Mouse (Mus musculus): ENCODE data around the gene Jmy. TPM values are rescaled to one million over a fixed set of nuclear protein-coding genes. Genes with fewer than 3 reads are reported as not detected.
"Not testable (repeated sequence)": the region's sequence is repeated elsewhere in the genome, so short reads cannot be mapped to it uniquely, and the experiment has no call there.

Gene Jmy
- total RNA-seq (2021), result 10 to 100 TPM; 40.9 to 41.8 TPM

DNA sequence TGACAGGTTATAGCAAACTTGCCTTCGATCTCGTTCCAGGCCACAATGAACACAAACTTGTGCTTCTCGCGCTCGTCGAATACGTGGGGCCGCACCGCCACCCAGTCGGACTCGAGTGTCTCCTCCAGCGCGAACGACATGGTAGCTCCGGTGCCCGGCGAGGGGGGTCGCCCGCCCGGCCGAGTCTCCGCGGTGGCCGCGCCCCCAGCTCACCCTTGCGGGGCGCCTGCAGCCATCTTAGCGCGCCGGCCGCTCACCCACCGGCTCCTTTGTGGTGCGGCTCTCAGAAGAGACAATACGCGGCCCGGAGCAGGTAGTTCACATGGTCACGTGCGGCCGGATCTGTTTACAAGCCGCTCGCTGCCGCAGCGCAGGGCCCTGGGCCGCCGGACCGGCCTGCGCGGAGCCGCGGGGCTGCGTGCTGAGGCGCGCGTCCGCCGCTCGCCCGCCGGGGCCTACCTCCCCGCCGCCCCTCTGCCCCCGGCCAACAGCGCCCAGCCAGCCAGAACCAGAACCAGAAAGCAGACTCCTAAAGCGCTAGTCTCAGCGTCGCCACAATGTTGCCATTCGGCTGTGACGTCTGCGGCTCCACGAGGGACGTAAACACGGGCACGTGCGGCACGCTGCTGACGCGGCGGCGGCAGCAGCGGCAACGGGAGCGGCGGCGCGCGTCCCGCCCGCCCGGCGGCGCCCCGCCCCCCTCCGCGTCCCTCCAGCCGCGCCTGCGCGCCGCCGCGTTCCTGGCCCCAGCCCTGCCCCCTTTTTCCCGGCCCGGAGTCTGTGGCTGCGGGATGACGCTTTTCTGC is at the start of gene Jmy:
Gene Jmy, minus strand, starts transcription at position 642 of the 806 bp plus-strand sequence.
- peak; percentile 78 to 86 for DNase-seq

DNA sequence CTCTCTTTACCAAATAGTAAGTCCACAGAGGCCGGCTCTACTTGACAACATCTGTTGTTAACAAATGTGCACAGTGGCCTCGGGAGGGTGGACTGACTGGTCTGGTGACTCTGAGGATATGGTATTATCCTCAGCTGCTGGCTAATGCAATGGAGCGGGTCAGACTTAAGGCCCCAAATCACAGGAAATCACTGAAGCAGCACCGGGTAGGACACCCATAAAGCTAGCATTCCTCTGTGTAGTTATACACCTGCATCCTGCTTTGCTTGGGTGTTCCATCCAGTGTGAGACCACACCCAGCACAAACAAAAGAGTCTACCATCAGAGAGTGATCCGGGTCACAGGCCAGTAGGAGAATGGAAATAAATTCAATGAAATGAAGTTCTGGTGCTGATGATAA is 48.0 kb upstream of the Jmy start:
- DNase-seq, result no peak

DNA sequence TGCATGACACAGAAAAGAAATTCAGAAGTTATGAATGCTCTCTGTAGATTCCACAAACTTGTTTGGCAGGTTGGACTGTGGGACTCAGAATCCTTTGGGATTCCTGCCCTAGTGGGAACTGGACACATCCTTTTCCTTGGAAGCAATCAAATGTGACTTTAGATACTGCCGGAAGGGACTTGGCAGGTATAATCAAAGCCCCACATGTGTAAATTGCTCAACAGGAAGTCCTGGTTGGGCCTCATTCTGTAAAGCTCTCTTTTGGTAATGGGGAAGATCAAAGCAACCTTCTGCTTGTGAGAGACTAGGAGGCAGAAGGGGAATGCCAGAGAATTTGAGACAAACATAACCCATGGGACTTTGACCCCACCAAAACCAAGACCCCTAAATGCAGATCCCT is 46.4 kb upstream of the Jmy start:
- DNase-seq, result no peak

DNA sequence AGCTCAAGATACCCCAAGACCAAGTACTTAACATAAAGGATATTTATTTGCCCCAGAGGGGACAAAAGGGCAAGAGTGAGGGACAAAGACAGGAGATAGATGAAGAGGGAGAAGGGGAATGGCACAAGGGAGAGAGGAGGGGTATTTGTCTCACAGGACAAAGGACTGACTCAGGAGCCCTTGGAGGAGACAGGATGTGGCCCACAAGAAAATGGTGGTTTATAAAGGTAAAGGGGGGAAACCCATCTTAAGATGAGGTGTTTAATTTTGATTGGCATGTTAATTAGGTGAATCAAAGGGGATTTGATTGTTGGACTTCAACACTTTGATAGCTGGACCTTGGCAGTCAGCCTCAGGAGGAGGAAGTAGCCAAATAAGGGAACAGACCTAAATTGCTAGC is 44.7 kb upstream of the Jmy start:
- no peak for DNase-seq

DNA sequence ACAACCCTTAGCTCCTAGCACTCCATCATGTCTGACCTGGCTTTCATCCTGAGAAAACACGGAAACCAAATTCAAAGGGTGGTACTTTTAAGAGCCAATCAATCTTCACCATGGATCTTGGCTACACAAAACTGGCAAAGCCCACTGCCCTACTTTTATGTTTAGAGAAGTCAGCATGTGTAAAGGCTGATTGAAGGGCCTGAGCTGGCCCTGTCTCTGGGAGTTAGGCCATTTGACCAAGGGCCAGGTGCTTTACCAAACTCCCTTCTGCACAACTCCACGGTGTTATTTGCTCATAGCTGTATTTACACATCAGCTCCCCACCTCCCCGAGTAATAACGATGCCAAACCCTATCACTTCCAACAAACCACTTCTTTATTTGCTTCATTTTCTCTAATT is 39.7 kb upstream of the Jmy start:
- no peak for DNase-seq

DNA sequence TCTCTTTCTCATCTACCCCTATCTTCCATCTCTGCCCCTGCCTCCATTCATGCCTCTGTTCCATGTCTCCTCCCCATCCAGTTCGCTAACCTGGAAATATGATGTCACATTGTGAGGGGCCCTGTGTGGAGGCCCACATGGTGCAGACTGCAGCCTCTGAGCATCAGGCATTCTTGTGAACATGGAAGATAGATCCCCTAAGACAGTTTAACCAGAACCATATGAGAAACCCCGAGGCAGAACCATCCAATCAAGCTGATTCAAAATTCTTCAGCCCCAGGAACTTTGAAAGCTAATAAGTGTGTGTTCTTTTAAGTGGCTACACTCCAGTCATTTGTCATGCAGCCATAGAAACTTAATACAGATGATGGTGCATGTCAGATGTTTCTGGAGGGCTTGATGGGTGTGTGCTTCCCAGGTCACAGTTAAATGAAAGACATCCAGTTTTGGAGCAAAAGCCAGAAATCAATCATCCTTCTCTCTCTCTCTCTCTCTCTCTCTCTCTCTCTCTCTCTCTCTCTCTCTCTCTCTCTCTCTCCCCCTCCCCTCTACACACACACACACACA is 19.2 kb upstream of the Jmy start:
- no peak for DNase-seq

DNA sequence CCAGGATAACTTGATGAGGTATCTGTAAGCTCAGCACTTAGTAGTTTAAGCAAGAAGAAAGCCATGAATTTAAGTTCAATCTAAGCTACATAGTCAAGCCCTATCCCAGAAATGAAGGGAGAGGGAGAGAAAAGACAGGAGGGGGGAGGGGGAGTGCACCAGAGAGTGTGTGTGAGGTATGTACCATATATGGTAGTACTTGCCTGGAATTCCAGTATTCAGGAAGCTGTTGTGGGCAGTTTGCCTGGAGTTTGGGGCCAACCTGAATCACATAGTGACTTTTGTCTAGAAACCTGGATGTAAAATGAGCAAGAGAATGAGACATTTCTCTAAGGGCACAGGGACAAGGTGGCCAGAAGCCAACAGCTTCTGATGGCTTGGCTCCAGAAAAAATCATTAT is 17.6 kb upstream of the Jmy start:
- no peak for DNase-seq

DNA sequence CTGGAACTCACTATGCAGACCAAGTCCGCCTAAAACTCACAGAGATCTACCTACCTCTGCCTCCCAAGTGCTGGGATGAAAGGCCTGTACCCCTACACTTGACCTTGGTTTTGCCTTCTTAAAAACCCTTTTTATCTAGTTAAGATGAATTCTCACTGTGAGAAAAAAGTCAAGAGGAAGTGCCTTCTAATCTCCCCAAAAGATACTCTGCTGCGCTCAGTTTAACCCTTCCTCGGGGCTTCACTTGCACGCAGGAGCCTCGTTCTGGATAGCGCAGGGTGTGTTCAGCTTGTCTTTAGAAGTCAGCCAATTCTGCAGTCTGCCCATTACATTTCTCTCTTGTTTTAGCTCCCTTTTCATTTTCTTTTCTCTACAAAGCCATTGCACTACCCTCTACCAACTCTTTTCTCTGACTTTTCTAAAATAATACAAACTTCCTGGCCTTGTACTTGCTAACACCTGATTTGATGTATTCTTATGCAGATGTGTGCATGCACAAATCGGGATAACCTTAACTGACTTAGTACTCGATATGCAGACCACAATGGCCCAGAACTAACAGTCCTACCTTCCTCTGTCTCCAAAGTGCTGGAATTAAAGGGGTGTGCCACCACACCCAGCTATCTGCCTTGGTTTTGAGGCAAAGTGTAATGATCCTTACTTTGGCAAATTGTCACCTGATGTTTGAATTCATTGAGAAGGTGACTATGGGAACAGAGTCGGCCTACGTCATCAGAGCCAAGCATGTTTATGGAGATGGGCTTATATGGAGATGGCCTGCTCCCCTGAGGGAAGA is 14.6 kb upstream of the Jmy start:
- no peak for DNase-seq

DNA sequence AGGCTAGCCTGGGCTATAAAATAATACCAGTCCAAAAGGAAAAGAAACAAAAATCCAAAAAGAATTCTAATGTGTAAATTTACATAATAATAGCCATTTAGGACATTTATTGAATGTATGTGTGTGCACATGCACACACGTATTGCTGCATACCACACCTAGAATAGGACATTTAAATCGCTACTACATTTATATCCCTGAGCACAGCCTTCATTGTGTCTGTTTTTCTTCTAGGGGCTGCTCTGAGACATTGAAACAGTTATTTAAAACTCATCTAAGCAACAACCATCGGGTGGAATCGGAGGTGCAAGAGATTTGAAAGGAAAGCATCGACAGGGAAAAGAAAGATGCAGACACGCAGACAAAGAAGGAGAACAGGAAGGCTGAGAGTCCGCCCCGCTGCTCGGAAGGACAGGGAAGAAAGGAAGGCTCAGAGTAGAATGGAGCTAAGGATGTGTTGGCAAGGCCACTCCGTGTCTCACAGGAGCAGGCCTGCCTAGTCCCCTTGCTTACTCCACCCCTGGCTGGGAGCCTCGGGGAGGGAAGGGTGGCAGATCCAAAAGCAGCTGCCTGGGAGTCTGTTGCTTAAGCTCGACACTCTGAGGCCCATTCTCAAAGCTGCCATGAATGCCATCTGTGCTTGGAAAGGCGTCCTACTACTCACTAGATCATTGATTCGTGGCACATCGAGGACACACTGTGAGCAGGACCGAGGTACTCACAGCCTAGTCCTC is 11.0 kb upstream of the Jmy start:
- DNase-seq, result peak; percentile 41 to 45

DNA sequence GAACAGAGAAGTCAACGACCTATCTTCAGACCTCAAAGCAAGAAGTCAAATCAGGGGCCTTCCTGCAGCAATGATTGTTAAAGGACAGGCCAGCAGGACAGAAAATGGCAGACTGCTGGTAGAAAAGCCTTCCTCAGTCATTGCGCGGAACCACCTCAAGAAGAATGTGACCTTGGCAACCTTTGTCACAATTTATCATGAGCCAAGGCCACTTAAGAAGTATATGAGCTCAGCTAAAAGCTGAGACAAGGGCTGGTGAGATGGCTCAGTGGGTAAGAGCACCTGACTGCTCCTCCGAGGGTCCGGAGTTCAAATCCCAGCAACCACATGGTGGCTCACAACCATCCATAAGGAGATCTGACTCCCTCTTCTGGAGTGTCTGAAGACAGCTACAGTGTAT is 7.3 kb upstream of the Jmy start:
- DNase-seq, result not testable (repeated sequence)

DNA sequence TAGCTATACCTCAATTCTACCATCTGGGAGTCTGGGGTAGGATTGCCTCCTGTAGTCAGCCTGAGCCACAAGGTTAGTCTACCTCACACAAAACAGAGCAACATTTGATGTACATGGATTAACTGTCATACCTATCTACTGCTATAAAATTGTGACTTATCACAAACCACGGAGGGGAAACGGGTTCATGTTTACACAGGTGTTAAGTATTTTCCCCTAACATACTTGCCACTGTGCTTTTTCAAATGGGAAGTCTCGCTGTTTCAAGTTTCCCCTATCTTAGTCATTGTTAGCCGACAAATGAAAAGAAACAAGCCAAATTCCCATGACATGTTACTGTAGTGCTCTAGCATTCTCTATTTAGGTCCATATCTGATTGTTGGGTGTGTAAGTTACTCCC is 2.1 kb upstream of the Jmy start:
- no peak for DNase-seq

DNA sequence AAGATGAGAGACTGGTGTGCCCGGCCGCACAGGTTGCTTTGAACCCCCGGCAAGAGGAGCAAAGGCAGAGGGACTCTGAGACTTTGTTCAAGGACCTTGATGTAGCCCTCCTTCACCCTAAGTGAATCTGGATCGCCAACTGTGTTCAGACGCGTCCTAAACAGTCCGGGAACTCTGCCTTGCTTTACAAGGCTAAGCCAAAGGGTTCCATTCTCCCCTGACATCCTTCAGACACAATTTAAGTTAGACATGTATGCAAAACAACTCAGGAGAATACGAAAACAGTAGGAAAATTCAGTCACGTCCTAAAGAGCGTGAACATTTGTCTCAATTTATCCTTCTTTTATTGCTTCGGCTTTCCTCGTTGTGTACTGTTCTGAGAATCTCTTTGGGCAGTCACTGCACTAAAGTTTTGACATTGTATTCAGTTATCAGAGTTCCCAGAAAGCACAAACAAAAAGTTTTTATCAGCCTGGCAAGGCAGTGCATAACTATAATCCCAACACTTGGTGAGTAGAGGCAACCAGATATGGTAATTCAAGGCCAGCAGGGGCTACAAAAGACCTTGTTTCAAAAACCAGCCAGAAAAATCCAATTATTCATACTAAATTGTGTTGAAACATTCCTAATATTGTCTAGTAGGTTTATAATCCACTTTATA is 495 bp upstream of the Jmy start:
- DNase-seq, result no peak

DNA sequence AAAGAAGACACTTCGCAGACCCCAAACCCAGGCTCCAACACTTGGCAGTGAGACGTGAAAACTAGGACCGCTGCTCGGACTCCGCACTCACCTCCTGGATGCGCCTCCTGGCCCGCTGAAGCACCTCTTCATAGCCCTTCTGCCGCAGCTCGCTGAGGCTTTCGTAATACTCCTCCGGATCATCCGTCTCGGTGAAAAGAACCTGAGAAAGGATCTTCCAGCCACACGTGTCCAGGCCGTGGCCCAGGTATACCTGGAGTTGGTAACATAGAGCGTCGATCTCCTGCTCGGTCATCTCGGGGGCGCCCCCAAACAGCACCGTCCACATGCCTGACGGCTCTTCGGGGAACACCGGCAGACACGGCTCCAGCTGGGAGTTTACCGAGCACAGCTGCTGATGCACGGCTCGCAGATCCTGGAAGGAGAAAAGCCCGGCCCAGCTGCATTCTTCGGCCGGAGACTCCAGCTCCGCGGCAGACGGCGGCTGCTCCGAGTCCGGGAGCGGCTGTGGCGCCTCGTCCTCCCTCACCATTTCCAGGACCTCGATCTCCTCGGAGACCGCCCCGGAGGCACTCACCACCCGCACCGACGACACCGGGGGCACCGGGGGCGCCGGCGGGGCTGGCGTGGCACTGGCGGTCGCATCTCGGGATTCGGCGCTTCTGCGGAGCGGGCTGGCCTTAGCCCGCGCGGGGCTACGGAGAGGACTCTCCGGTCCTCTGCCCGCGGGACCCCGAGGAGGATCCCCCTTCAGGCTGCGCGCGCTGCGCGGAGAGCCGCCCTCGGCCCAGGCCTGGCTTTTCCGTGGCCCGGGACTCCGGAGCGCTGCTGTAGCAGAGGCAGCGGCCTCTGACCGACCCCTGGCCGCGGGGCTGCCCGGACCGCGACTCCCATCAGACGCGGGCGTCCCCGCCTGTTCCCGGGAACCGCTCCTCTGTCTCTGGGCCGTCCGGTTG is 1.1 kb downstream of the Jmy start:
- peak; percentile 31 to 37 for DNase-seq

DNA sequence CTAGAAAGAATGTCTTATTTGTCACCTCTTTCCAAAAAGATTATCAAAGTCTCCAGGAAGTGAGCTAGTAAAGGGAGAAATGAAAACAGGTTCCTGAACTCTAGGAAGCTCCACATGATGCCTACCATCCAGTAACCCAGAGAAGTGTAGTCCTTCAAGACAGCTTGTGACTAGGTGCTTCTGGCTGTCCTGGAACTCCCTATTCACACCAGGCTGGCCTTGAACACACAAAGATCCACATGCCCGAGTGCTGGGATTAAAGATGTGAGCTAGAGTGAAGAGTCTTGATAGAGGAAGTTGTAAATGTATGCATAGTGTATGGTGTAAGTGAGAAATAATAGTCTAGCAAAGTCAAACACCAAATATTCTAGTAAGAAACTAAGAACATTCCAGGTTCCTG is 2.6 kb downstream of the Jmy start:
- DNase-seq, result no peak

DNA sequence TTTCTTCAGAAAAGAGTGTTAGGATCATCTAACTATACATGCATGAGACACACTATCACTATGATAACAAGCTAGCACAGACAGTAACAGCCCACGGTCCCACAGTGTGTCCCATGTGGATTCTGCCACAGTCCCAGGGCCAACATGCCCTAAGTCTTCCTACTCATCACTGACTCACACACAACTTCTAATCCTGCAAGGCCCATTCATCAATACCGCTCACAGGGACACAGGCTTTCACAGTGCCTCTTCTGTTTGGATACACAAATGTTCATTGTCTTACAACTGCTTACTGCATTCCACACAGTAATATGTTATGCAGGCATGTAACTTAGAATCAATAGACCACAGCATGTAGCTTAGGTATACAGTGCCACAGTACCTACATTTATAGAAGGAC is 11.1 kb downstream of the Jmy start:
- DNase-seq, result no peak

DNA sequence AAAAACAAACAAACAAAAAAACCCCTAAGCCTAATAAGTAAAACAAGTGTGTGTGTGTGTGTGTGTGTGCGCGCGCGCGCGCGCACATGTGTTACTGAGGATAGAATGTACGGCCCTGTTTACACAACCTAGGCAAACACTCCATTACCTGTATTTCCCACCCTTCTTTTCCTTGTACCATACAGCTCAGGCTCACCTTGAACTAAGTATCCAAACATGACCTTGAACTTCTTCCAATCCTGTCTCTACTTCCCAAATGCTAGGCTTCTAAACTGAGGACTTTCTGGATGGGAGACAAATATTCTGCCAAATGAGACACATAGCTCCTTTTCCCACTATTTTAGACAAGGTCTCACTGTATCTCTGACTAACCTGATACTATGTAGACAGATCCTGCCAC is 11.9 kb downstream of the Jmy start:
- no peak for DNase-seq

DNA sequence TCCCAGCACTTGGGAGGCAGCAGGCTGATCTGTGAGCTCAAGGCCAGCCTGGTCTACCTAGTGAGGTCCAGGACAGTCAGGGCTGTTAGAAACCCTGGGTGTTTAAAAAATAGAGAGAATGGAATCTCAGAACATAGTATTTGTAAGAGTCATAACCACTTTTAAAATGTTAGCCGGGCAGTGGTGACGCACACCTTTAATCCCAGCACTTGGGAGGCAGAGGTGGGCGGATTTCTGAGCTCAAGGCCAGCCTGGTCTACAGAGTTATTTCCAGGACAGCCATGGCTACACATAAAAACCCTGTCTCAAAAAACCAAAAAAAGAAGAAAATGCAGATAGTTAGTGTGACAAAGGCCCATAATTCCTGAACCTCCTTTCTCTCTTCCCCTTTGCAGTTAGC is 15.3 kb downstream of the Jmy start:
- no peak for DNase-seq

DNA sequence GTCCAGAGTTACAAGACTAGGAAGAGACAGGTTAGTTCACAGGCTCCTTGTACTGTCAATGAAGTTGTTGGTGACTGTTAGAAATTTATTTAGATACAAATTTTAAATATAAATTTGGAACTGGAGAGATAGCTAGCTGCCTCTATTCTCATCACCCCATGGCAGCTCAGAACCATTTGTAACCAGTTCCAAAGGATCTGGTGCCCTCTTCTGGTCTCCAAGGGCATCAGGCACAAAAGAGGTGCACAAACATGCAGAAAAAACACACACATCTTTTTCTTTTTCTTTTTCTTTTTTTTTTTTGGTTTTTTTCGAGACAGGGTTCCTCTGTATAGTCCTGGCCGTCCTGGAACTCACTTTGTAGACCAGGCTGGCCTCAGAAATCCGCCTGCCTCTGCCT is 18.5 kb downstream of the Jmy start:
- DNase-seq, result no peak

DNA sequence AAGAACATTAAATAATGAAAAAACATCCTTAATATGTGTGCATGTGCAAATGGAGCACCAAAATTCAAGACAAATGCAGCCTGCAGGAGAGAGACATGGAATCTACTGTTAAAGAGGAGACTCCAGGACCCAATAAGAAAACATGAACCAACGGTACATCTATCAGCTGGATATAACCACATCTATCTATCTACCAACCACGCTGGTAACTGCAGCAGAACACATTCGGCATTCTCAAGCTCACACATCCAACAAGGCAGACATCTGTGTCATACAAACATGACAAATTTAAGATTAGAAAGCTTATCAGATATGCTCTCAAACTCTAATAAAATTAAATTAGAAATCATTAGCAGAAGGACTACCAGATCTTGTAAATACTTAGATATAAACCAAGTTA is 21.3 kb downstream of the Jmy start:
- DNase-seq, result no peak

DNA sequence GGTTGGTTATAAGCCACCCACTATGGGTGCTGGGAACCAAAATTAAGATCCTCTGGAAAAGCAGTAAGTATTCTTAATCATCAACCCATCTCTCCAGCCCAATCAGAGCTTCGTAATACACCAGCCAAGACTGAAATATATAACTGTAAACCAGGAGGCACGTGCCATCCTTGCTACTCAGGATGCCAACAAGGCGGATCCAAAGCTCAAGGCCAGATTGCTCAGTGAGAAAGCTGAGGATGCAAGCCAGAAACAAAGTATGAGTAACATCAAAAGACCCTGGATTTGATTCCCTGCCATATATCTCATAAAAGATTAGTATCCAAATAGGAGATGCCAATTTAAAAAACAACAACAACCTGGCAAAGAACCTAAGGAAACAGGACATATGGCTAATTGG is 31.3 kb downstream of the Jmy start:
- DNase-seq, result no peak

DNA sequence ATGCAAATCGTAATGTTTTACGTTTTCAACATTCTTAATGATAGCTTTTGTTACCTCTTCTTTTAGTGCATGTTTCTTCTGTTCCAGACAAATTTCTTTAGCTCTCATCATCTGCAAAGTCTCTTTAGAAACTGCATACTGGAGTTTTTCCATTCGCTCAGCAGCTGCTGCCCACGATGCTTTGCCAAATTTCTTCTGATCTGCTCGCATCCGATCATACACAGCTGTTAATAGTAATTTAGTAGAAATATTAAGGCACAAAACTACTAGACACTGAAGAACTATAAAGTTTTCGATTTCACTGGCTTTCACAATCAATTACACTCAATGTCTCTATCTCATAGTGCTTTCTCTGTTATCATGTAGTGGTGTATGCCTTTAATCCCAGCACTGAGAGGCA is 40.0 kb downstream of the Jmy start:
- DNase-seq, result no peak
